Mouse (Mus musculus) mammary gland, adult 2 months (tissue): ENCODE measurements around the gene Fads2. TPM values are rescaled to one million over a fixed set of nuclear protein-coding genes. Genes with fewer than 3 reads are reported as not detected.

Experiments used
- polyA plus RNA-seq: library from polyadenylated mRNA; depleted of rRNA; stranded (reverse); fragments of >200 nt; gene quantifications from 2 replicates; pipeline ENCODE4 v1.2.3, GENCODE M21; 2012; ENCODE audit warnings: low replicate concordance; rRNA removed

Gene Fads2
- 32.6 and 46.1 TPM in 2 replicates for polyA plus RNA-seq

DNA sequence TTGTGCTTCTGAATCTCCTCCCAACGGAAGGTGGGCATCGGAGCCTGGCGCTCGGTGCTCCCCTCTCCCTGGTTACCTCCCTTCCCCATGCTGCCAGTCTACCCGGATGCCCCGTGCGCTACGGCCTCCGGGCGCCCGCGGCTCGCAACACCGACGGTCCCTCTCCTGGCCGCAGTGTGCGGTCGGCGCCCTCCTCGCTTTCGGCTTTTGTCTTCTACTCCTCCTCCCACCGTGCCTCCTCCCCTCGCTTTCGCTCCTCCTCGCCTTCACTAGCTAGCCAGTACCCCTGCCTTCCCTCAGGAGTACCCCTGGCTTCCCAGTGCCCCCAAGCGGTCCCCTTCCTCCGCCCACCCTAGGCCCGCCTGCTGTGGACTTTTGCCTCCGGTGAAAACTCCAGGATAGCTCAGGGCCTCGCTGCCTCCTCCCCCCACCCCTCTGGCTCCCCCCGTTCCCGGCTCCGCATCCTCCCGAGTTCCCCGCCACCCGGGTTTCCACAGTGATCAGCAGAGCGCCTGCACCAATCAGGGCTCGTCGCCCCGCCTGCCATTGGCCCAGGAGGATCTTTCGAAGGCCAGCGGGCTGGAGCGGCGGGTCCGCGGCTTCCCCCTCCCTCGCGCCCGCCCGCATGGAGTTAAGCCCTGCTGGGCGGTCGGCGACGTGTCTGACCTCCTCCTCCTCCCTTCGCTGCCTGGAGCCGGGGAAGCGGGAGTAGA, at the start of gene Fads2:
Gene Fads2, minus strand, starts transcription at position 406 of the 713 bp plus-strand sequence.

GRCm38 (mm10) chr19:10041388-10042148, 60.0 kb downstream of the Fads2 start, which contains the start of gene Fads3:
Gene Fads3, plus strand, starts transcription at chr19:10041569.

Other genes with a start within 250 kb of the Fads2 start
- 7.6 and 10.7 TPM in 2 replicates for gene Incenp, start 202.2 kb downstream of the Fads2 start, polyA plus RNA-seq
- 3,142 and 9,596 TPM in 2 replicates for gene Fth1, start 121.1 kb downstream of the Fads2 start, polyA plus RNA-seq
- gene Best1, start 100.1 kb downstream of the Fads2 start, polyA plus RNA-seq: 1.2 and 1.9 TPM in 2 replicates
- gene Rab3il1, start 100.1 kb downstream of the Fads2 start, polyA plus RNA-seq: 42.4 and 53.5 TPM in 2 replicates
- gene Fads3, start 60.2 kb downstream of the Fads2 start, polyA plus RNA-seq: 303 and 367 TPM in 2 replicates
- gene Fads1, start 81.1 kb upstream of the Fads2 start, polyA plus RNA-seq: 49.5 and 69.1 TPM in 2 replicates
- 66.4 and 172 TPM in 2 replicates for gene Tmem258, start 102.3 kb upstream of the Fads2 start, polyA plus RNA-seq
- gene Fen1, start 102.4 kb upstream of the Fads2 start, polyA plus RNA-seq: 5.6 and 7.4 TPM in 2 replicates
- 0.65 and 1.2 TPM in 2 replicates for gene Myrf, start 139.0 kb upstream of the Fads2 start, polyA plus RNA-seq
- gene Dagla, start 203.1 kb upstream of the Fads2 start, polyA plus RNA-seq: 14.2 and 14.4 TPM in 2 replicates